Mouse (Mus musculus) olfactory bulb, adult 2 months (tissue): ENCODE results near the gene Card6.

ENCODE experiments used
- CTCF ChIP-seq: fragments of 200-500 bp; IDR thresholded peaks from 2 replicates; pipeline ENCODE4 v1.5.1; 2012; ENCODE audit warnings: low read depth, mild to moderate bottlenecking, low read length, moderate library complexity; ENCODE audit not compliant: insufficient read depth
- POLR2A ChIP-seq: fragments of 200-500 bp; IDR thresholded peaks from 2 replicates; pipeline ENCODE4 v1.6.1; 2012; ENCODE audit warnings: mild to moderate bottlenecking, low read depth, low read length, moderate library complexity; ENCODE audit not compliant: insufficient read depth

- TF ChIP-seq POLR2A (no peak), CTCF (no peak)
These were observed 31.0 kb upstream of the Card6 start for GRCm38 (mm10) chr15:5139366-5139765.
